Mouse (Mus musculus): ENCODE data around the gene Sh2d3c.

GRCm38 (mm10) chr2:32714987-32715425 lies 5.8 kb upstream of the Sh2d3c start:
- no peak; the same call in 2 of the 3 replicates for TF ChIP-seq GATA1 (IDR thresholded peaks at IDR 0.05; ENCODE audit: borderline replicate concordance, low read length)
- TF ChIP-seq FLI1 (IDR thresholded peaks at IDR 0.05; ENCODE audit: low read length), result 0 out of 2 replicates have a peak, but pooled peaks have one; percentile 21

Data from megakaryocyte, embryonic 14.5 days (primary cell).